Mouse (Mus musculus): ENCODE measurements around the gene Slc2a12. TPM values are rescaled to one million over a fixed set of nuclear protein-coding genes. Genes with fewer than 3 reads are reported as not detected.

The Slc2a12 gene
- polyA plus RNA-seq, 1 experiment, result 1.8 TPM

DNA sequence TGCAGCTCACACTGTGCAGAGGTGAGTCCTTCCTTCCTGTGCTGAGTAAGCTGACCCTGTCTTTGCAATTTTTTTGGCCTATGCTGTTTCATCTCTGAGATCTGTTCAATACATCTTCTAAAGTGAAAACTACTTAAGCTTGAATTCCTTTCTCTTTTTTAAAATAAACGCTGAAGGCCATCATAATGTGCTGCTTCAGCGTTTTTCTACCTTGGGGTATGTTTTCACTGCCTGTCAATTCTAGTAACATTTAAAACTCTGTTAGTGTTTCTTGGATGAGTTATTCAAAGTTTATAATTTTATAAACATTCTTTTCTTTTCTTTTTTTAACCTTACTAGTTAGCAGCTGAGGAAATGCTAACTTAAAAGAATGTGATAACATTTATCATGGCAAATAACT, 68.1 kb downstream of the Slc2a12 start:
- peaks cover 1% of the 10 kb centered on the region for H3K36me3 ChIP-seq (ENCODE audit: control insufficient read depth, insufficient read depth, low read length)
- H3K4me1 ChIP-seq (ENCODE audit: control insufficient read depth, insufficient read depth, low read length), result no peaks in the 10 kb centered on the region; the same call in 1 of the 2 replicates
- H3K27me3 ChIP-seq (ENCODE audit: control insufficient read depth, insufficient read depth, low read length), result no peaks in the 10 kb centered on the region
- no peak overlapping the region for H3K4me3 ChIP-seq (ENCODE audit: control insufficient read depth, low read depth, low read length)
- TF ChIP-seq CTCF (IDR thresholded peaks at IDR 0.05; ENCODE audit: control insufficient read depth, insufficient read depth, insufficient replicate concordance, low read depth, low read length) (no peak), POLR2A (IDR thresholded peaks at IDR 0.05; ENCODE audit: control insufficient read depth, low read depth, low read length) (no peak)
- no peak overlapping the region for H3K27ac ChIP-seq (ENCODE audit: control insufficient read depth, insufficient read depth, low read depth, low read length)

DNA sequence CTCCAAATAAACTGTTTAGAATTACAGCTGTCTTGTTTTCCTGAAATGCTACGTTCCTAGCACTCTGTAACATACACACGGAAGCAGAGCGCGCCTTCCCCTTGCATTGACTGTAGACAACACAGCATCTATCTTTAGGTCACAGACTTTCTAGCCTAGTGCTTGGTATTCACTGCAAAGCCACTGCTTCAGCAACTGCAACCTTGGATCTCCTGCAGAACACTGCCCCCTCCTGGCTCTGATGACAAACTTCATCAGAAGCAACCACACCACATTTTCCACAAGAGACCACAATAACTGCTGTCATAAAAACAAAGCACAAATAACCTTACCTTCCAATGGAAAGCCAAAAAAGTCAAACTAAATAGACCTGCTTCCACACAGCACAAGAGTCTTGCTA, 69.7 kb downstream of the Slc2a12 start:
- no peak overlapping the region for H3K4me3 ChIP-seq (ENCODE audit: control insufficient read depth, low read depth, low read length)
- H3K27ac ChIP-seq (ENCODE audit: control insufficient read depth, insufficient read depth, low read depth, low read length), result no peak overlapping the region
- H3K27me3 ChIP-seq (ENCODE audit: control insufficient read depth, insufficient read depth, low read length), result no peaks in the 10 kb centered on the region
- H3K4me1 ChIP-seq (ENCODE audit: control insufficient read depth, insufficient read depth, low read length), result no peaks in the 10 kb centered on the region; the same call in 1 of the 2 replicates
- H3K36me3 ChIP-seq (ENCODE audit: control insufficient read depth, insufficient read depth, low read length), result no peaks in the 10 kb centered on the region; the same call in 1 of the 2 replicates
- TF ChIP-seq CTCF (IDR thresholded peaks at IDR 0.05; ENCODE audit: control insufficient read depth, insufficient read depth, insufficient replicate concordance, low read depth, low read length) (peak; percentile 46; the same call in 1 of the 2 replicates), POLR2A (IDR thresholded peaks at IDR 0.05; ENCODE audit: control insufficient read depth, low read depth, low read length) (no peak)

DNA sequence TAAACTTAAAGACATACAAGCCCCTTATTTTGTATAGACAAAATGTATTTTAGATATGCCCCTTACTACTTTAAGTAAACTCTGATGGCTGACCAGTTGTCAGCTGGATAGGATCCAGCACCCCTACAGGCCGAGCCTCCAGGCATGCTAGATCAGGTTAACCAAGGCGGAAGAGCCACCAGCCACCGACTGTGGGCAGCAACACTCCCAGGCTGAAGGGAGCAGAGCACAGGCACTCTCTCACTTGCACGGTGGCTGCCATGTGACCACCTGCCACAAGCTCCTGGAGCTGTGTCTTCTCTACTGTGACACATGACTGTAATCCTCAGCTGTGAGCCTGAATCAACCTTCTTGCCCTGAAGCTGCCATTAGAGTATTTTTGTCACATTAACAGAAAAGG, 73.7 kb downstream of the Slc2a12 start:
- Histone ChIP-seq H3K27me3 (ENCODE audit: control insufficient read depth, insufficient read depth, low read length) (no peaks in the 10 kb centered on the region), H3K36me3 (ENCODE audit: control insufficient read depth, insufficient read depth, low read length) (no peaks in the 10 kb centered on the region), H3K27ac (ENCODE audit: control insufficient read depth, insufficient read depth, low read depth, low read length) (no peak overlapping the region), H3K4me3 (ENCODE audit: control insufficient read depth, low read depth, low read length) (no peak overlapping the region), H3K4me1 (ENCODE audit: control insufficient read depth, insufficient read depth, low read length) (no peaks in the 10 kb centered on the region)
- no peak for TF ChIP-seq POLR2A (IDR thresholded peaks at IDR 0.05; ENCODE audit: control insufficient read depth, low read depth, low read length)
- no peak for TF ChIP-seq CTCF (IDR thresholded peaks at IDR 0.05; ENCODE audit: control insufficient read depth, insufficient read depth, insufficient replicate concordance, low read depth, low read length)

DNA sequence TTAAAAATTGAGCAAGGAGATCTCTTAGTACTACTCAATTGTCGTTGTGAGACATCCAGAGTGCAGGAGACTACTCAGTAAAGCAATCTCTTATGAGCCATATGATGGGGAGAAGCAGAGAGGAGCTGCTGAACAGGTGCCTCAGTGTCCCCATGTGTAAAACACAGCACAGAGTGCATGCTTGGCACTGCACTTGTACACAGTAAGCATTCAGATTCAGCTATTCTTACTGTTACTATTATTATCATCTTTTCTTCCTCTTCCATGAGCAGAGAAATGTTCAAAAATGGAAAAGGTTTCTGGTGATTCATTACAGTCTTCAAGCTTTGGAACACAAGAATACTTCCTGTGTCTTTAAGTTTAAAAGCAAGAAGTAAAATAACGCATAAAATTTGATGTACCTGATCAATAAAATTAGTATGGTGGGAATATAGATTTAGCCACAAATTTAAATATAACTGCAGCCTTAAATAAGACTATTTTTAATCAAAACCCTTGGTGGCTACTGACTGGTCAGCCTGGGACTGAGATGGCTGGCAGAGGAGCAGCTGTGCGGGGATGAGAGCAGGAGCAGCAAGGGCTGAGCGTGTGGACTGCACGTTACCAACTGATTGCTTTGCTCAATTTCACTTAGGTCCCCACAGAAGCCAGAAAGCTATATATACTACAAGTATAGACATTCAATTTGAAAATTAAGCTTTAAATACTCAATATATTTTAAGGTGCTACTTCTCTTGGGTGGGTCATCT, 76.1 kb downstream of the Slc2a12 start:
- TF ChIP-seq CTCF (IDR thresholded peaks at IDR 0.05; ENCODE audit: control insufficient read depth, insufficient read depth, insufficient replicate concordance, low read depth, low read length) (no peak), POLR2A (IDR thresholded peaks at IDR 0.05; ENCODE audit: control insufficient read depth, low read depth, low read length) (no peak)
- Histone ChIP-seq H3K4me3 (ENCODE audit: control insufficient read depth, low read depth, low read length) (no peak overlapping the region), H3K27ac (ENCODE audit: control insufficient read depth, insufficient read depth, low read depth, low read length) (no peak overlapping the region), H3K27me3 (ENCODE audit: control insufficient read depth, insufficient read depth, low read length) (no peaks in the 10 kb centered on the region), H3K36me3 (ENCODE audit: control insufficient read depth, insufficient read depth, low read length) (no peaks in the 10 kb centered on the region), H3K4me1 (ENCODE audit: control insufficient read depth, insufficient read depth, low read length) (no peaks in the 10 kb centered on the region)

DNA sequence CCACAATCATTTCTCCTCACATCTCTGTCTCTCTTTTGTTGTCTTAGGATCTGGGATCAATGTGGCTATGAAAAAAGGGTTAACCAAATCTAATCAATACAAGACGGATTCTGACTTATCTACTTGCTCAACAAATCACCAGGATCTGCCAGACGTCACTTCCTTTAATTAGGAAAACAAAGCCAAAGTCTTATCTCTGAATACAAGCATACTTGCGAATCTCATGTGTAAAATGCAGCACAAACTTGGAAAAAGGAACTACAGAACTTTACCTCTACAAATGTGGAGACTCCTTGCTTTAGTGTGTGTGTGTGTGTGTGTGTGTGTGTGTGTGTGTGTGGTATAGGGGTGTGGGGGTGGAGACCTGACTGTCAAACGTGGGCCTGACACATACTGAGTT, 80.4 kb downstream of the Slc2a12 start:
- Histone ChIP-seq H3K36me3 (ENCODE audit: control insufficient read depth, insufficient read depth, low read length) (no peaks in the 10 kb centered on the region), H3K4me1 (ENCODE audit: control insufficient read depth, insufficient read depth, low read length) (peaks cover 2% of the 10 kb centered on the region), H3K4me3 (ENCODE audit: control insufficient read depth, low read depth, low read length) (no peak overlapping the region), H3K27me3 (ENCODE audit: control insufficient read depth, insufficient read depth, low read length) (no peaks in the 10 kb centered on the region), H3K27ac (ENCODE audit: control insufficient read depth, insufficient read depth, low read depth, low read length) (no peak overlapping the region)
- TF ChIP-seq CTCF (IDR thresholded peaks at IDR 0.05; ENCODE audit: control insufficient read depth, insufficient read depth, insufficient replicate concordance, low read depth, low read length) (no peak), POLR2A (IDR thresholded peaks at IDR 0.05; ENCODE audit: control insufficient read depth, low read depth, low read length) (no peak)

DNA sequence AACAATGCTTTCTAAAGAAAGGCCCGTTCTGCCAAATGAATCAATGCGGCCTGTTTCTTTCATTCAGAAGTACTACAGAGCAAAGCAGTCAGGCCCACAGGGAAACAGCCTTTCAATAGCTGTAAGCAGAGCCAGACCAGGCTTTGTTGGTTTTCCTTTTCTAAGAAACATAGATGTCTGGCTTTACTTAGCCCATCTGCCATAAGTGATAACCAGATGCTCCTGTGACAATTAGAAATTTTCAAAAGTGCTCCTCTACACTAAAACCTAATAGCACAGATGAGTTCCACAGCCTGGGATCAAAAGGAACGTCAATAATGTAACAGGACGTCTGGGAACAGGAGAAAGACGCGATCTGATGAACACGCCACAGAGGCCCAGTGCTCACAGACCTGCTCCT, 81.5 kb downstream of the Slc2a12 start:
- Histone ChIP-seq H3K4me3 (ENCODE audit: control insufficient read depth, low read depth, low read length) (no peak overlapping the region), H3K27me3 (ENCODE audit: control insufficient read depth, insufficient read depth, low read length) (no peaks in the 10 kb centered on the region), H3K4me1 (ENCODE audit: control insufficient read depth, insufficient read depth, low read length) (peaks cover 2% of the 10 kb centered on the region), H3K36me3 (ENCODE audit: control insufficient read depth, insufficient read depth, low read length) (no peaks in the 10 kb centered on the region; the same call in 1 of the 2 replicates), H3K27ac (ENCODE audit: control insufficient read depth, insufficient read depth, low read depth, low read length) (no peak overlapping the region)
- TF ChIP-seq CTCF (IDR thresholded peaks at IDR 0.05; ENCODE audit: control insufficient read depth, insufficient read depth, insufficient replicate concordance, low read depth, low read length) (no peak), POLR2A (IDR thresholded peaks at IDR 0.05; ENCODE audit: control insufficient read depth, low read depth, low read length) (no peak)

DNA sequence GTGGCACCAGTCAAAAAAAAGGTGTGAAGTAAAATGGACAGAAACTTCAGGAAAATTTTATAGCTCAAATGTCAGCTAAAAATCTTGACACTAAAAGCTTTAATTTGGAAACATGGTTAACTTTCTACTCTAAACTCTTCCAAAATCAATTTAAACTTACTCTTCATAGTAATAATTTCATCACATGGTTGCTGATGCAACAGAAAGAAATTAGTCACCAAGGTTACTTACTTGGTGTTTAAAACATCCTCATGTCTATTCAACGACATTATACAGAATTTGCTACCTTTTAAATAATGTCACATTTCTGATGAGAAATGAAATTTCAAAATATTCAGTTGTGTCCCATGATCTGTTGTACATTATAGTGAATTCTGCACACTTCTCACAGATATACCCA, 83.4 kb downstream of the Slc2a12 start:
- no peak for TF ChIP-seq CTCF (IDR thresholded peaks at IDR 0.05; ENCODE audit: control insufficient read depth, insufficient read depth, insufficient replicate concordance, low read depth, low read length)
- Histone ChIP-seq H3K4me1 (ENCODE audit: control insufficient read depth, insufficient read depth, low read length) (peaks cover 2% of the 10 kb centered on the region), H3K27me3 (ENCODE audit: control insufficient read depth, insufficient read depth, low read length) (no peaks in the 10 kb centered on the region), H3K27ac (ENCODE audit: control insufficient read depth, insufficient read depth, low read depth, low read length) (no peak overlapping the region), H3K4me3 (ENCODE audit: control insufficient read depth, low read depth, low read length) (no peak overlapping the region), H3K36me3 (ENCODE audit: control insufficient read depth, insufficient read depth, low read length) (peaks cover 2% of the 10 kb centered on the region; the same call in 1 of the 2 replicates)

All from testis, adult 2 months (tissue).